Mouse (Mus musculus) telencephalon, adult 2 months (tissue): ENCODE data around the gene Strn3.
"Not testable (repeated sequence)": the region's sequence is repeated elsewhere in the genome, so short reads cannot be mapped to it uniquely, and the experiment has no call there.

Source experiments
- DNase-seq: peaks from one replicate; pipeline ENCODE4 v3.0.0-alpha.2; 2011; ENCODE audit warnings: low read depth, low spot score

Gene Strn3

DNA sequence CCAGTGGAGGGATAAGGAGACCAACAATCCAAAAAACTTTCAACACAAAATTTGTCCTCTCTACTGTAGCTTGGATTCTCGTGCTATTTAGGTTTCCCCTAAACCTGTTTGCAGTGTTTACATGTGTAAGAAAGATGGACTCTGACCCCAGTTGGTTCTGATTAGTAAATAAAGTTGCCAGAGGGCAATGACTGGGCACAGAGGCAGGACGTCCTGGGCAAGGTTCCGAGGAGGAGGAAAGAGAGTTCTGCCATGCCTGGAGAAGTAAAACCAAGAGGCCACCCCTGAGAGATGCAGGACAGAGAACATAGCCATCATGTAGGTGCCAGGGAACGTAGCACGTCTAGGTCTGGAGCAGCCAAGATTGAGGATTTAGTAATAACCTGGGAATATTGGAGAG, 79.3 kb downstream of the Strn3 start:
- DNase-seq, result no peak

DNA sequence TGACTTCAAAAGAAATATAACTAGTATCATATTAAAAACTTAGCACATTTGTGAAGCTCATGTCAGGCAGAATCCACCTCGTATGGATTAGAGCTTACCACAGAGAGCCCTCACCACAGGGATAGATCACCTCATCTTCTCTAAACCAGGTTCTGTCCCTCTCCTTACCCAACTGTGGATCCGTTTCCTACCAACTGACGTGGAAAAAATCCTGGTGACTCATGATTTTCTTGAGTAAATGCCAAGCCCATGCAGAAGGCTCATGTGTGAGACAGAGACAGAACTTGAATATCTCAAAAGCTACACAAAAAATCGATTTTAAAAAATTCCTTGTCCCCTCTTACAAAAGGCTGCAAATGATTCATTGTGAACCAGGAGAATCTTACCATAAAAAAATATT, 85.6 kb downstream of the Strn3 start:
- no peak for DNase-seq

DNA sequence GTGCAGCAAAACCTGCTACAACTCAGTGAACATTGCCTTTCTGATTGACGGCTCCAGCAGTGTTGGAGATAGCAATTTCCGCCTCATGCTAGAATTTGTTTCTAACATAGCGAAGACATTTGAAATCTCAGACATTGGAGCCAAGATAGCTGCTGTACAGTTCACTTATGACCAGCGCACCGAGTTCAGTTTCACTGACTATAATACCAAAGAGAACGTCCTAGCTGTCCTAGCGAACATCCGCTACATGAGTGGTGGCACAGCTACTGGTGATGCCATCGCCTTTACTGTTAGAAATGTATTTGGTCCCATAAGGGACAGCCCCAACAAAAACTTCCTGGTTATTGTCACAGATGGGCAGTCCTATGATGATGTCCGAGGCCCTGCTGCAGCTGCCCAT, 88.4 kb downstream of the Strn3 start:
- DNase-seq, result no peak

DNA sequence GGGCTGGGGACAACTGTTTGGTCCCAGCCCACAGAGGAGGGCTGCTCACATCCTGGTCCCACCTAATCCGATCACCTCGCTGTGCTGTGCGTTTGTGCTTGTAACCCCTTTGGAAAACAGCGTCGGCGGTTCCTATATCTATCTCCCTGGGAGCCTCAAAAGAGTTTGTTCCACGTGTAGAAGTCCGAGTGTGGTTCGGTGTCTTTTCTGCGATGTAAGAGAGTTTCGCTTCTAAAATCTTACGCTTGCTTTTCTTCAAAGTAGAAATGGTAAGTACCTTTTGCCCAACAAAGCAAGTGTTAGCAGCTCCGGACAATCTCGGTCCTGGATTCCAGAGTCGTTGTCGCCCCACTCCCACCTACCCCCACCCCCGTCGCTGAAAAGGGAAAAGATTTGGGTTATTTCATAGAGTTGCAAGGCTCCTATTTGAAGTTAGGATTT, 97.6 kb downstream of the Strn3 start:
- DNase-seq, result no peak

DNA sequence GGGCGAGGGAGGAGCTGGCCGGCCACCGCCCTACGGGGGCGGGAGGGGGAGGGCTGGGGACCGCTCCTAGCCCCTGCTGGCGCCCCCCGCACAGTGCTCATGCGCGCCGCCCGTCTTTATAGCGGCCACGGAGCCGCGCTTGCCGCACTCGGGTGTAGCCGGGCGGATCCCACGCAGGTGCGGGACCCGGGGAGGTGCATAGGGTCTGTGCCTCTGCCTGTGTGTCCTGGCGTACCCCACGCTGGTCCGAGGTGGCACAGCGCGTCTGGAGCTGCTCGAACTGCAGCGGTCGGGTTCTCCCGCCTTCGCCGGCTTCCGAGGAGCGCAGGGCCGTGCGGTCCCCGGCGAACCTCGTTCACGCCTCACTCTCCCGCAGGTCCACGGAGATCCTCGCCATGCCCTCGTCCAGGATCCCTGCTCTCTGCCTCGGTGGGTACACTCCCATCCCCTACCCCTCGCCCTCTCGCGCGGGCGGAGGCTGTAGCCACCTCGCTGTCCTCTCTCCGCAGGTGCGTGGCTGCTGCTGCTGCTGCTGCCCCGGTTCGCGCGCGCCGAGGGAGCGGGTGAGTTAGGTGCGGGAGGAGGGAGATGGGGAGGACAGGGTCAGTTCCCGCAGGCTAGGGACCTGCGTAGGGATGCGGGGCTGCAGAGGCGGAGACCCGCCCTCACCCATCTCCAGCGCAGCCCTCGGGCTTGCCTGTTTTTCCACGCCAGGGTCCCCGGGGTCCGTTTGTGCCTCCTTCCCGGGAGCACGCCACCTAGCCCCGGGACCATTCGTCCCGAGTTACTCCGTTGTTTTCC, 98.3 kb downstream of the Strn3 start, which contains the start of gene Coch:
Gene Coch, plus strand, starts transcription at position 113 of the 801 bp plus-strand sequence.
- no peak for DNase-seq

DNA sequence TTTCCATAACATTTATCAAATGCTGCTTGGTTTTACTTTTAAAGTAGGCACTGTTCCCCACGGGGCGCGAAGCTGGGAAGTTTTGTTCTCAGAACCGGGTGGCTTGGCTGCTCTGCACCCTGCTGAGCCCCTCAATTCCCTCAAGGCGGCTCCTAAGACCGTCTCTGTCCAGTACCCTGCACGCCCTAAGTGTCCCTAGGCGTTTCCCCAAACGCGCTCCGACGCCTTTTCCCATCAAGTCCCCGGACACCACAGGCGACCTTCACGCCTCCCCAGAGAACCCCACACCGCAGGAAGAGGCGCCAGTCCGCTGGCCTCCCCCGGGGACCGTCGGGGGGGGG, 98.8 kb downstream of the Strn3 start:
- DNase-seq, result no peak

DNA sequence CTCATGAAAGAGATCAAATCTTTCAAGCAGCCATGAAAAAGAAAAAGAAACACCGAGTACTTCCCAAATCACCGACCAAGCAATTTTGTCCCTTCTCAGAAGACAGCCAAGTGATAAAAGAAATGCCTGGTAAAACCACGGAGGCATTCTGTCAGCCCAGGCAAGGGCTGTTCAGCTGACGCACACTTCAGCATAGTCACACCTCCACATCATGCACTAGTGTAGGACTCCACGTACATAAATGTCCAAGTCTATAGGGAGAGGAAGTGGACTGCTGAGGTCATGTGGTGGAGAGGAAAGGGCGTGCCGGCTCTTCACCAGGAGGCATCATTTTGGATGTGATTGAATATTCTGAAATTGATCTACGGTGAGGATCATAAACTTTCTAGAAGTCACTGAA, 99.8 kb downstream of the Strn3 start:
- DNase-seq, result no peak

DNA sequence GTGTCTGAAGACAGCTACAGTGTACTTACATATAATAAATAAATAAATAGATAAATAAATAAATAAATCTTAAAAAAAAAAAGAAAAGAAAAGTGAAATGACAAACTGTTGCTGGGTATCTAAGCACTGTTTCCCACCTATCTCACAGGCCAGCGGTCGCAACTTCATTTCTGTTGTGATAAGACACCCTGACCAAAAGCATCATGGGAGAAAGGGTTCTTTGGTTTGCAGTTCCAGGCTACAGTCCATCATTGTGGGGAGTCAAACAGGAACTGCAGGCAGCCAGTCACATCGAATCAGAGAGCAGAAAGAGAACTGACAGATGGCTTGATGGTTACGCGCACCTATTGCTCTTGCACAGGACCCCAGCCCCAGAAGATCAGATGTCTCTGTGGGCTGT, 102.4 kb downstream of the Strn3 start:
- no peak for DNase-seq

DNA sequence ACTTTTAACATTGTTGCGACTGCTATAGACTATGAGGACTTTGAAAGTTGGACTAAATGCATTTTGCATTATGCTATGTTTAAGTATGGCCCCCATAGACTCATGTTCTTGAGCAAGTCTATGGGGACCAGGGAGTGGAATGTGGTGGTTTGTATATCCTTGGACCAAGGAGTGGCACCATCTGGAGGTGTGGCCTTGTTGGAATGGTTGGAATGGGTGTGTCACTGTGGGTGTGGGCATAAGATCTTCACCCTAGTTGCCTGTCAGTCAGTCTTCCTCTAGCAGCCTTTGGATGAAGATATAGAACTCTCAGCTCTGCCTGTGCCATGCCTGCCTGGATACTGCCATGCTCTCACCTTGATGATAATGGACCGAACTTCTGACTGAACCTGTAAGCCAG, 113.9 kb downstream of the Strn3 start:
- DNase-seq, result not testable (repeated sequence)

DNA sequence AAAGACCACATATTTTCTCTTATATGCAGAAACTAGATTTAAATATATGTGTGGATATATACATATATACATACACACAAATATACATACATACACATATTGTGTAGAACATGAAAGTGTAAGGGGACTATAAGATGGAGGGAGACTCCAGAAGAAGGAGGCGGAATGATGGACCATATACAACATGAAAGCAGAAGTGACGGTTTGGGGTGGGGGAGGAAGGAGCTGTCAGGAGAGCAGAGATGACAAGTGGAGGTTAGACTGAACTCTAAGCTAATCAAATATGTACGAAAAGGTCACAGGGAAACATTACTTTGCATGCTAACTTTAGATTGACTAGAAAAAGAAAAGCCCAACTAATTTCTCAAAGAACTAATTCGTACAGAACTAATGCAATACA, 119.0 kb downstream of the Strn3 start:
- DNase-seq, result no peak

DNA sequence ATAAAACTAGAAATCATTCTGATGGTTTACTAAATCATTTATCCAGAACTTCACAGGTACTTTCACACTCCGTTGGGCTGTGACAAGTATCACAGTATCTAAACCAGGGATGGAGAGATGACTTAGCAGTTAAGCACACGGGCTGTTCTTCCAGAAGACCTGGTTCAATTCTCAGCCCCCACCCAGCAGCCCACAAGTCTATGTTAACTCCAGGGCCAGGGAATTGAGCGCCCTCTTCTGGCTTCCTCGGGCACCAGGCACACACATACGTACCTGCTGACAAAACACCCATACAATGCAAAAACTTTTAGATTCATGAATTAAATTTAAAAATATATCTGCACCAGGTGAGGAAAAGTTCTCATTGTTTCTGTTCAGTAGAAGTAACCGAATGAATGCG, 121.8 kb downstream of the Strn3 start:
- DNase-seq, result no peak

DNA sequence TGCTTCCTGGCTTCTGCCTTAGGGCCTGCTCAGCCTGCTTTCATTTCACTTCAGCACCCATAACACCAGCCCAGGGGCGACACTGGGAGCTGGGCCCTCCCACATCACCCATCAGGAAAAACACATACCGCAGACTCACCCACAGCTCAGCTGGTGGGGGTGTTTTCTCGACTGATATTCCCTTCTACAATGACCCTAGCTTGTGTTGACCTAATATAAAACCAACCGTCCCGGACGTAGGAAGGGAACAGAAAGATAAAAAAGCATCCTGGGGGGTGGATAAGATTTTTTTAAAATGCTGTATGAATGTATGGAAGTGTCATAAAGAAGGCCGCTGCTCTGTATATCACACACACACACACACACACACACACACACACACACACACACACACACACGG, 122.2 kb downstream of the Strn3 start:
- DNase-seq, result no peak

DNA sequence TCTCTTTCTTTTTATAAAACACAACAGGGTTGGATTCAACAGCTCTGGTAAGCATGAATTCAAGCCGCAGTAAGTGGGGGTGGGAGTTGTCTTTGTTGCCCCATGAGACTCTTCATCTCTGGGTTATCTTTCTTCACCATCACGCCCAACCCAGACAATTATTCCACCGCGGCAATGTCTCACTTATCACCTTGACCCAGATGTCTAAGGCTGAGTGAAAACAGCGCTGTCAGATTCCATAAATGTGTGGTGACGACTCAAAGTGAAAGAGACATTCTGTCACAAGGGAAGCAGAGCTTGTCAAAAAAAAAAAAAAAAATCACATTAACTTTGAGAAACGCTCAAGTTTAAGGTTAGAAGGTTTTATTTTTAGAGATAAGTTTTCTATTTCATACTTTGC, 124.5 kb downstream of the Strn3 start:
- no peak for DNase-seq

DNA sequence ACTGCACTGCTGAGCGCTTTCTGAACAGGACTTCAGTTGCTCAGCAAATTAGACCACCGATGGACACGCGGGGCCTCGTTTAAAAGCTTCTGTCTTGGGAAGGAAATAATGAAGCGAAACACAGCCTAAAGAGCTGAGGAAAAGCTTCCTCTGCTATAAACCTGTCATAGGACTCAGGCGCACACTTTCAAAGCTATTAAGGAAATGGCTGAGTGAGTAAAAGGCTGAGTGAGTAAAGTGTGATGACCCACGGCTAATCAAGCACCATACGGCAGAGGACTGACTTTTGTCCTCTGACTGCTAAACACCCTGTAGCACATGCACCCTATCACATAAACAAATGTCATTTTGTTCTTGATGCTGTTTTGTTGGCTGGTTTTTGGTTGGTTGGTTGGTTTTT, 130.3 kb downstream of the Strn3 start:
- DNase-seq, result no peak
